Mouse (Mus musculus): ENCODE data around the gene Dusp3.

Gene Dusp3

DNA sequence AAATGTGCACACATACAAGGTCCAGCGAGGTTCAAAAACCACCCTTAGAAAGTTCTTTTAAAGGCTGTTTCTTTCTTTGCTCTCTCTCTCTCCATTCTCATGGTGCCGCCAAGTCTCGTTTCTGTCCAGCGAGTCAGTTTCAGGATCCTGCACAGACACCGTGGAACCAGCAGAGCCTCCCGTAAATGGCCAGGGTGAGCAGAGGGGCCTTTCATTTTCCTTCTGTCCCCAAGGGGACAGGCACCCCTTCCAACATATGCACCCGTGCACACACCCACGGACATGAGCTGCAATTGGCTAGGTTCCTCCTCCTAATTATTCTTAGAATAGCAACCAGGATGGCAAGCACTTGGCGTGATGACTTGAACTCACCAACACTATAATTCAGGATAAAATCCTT, 13.3 kb downstream of the Dusp3 start:
- DNase-seq, result no peak

DNA sequence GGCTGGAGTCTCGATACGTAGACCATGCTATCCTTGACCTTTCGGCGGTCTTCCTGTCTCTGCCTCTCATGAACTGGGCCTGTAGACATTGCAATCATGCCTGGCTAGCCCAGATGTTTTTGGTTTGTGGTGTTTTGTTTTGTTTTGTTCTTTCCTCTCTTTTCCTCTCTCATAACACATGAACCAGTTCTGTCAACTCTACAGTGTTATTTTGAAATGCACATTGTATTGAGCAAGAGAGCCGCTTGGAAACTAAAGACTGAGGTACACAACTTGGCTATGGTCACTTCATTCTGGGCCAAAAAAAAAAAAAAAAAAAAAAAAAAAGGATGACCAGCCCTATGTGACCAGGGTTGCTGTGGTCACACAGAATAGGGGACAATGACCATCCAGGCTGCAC, 14.2 kb downstream of the Dusp3 start:
- DNase-seq, result no peak

DNA sequence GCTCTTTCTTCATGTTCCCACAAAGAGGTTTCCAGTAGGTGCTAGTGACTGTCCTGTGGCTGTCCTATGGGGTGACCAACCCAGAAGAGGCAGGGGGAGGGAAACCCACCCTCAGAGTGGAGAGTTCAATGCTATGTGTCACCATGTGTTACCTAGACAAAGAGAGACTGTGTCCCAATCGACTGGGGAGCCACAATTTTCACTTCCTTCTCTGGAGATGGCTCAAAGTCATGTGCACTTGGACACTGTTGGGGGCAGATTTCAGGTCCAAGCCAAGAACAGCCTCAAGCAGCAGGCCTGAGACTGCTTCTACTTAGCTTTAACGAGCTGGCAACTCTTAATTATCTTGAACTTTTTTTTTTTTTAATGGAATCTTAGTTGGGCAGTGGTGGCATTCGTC, 14.7 kb downstream of the Dusp3 start:
- no peak for DNase-seq

DNA sequence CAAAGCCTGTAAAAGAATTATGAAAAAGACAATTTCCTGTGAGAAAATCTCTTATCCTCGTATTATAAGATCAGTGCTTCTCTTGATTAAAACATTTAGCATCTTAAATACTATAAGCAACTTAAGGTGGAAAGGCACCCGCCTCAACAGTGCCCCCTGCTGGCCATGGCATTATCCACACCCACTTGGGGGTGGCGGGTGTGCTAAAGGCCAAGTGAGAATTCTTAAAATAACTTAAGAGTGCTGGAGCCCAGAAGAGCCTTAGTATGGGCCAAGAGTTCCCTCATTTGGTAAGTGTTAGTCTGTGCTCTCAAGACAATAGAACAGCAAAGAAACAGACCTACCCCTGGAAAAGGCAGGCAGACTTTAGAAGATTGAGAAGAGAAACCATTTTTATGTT, 15.4 kb downstream of the Dusp3 start:
- DNase-seq, result peak in 1 of 2 experiments; percentile 77

DNA sequence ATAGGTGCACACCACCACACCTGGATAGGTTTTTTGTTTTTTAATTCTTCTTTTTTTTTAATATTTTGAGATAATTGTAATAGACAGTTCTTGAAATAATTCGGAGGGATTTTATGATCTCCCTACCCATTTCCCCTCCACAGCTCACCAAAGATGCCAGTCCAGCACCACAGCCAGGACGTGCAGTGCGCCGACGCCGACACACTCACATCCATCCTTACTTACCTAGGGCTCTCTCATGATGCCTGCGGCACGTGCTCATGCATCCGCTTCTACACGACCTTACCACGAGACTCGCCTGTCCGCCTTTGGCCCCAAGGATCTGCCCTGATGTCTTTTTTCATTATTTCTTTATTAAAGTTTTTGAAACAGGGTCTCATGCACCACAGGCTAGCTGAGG, 17.0 kb downstream of the Dusp3 start:
- DNase-seq, result no peak

DNA sequence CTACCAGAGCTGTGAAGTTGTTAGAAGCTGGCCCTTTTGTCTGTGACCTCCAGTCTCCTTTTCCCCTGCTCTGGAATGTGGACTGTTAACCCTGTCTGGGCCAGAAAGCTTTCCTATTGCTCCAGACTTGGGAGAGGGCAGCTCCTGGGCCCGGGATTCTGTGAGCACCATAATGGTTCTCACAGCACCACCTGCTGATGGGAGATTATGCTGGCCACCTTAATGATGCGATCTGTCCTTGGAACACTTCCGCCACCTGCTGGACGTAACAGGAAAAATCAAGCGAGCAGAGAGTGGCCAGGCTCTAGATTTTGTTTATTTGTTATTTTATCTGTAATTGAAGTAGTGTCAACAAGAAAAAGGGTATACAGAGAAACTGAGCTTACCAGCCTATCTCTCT, 18.0 kb downstream of the Dusp3 start:
- DNase-seq, result peak; percentile 87 to 92

DNA sequence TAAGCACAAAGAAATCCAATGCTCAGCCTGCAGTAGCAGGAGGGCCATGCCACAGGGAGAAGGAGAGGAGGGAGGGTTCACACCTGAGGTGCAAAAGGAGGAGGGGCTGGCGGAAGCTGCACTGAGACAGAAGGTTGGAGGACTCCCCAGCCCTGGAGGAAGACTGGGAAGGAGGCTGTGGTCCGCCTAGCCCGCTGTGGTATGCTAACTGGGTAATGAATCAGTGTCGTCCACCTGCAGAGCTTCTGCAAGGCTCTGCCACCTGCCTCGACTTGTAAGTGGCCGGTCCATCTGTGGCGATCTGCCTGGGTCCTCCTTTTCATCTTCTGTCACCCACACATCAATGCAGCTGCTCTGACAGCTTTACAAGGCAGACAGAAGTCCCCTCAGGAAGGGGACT, 18.5 kb downstream of the Dusp3 start:
- DNase-seq, result no peak

DNA sequence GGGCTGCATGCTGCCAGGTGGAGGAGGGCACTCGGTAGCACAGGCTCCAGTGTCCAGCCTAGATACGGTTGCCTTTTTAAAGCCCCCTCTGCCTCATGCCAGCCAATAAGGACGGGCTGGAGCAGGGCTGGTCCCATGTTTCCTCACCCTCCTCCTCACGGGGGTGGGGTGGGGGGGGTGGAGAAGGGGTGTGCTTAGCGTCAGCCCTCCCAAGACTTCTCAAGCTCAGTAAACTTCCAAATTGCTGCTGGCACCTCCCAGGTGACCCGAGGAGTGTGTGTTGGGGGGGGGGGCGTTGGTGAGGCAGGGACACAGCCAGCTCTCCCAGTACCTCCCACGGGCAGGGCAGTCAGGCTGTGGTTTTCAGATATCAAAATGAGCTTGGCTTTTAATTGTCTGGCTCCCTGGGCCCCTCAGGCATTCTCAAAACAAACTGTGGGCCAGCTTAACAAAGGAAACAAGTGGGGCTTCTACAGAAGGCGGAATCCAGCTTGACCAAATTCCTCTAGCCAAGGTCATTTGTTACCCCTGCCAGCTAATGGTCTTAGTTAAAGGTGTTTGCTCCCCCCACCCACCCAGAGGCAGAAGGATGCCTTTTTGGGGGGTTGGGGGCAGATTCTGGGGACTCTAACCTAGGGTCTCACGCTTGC, 19.7 kb downstream of the Dusp3 start, which contains the start of gene Sost:
Gene Sost (minus strand): TSS at position 51 of the 650 bp plus-strand sequence.
- DNase-seq, result no peak

DNA sequence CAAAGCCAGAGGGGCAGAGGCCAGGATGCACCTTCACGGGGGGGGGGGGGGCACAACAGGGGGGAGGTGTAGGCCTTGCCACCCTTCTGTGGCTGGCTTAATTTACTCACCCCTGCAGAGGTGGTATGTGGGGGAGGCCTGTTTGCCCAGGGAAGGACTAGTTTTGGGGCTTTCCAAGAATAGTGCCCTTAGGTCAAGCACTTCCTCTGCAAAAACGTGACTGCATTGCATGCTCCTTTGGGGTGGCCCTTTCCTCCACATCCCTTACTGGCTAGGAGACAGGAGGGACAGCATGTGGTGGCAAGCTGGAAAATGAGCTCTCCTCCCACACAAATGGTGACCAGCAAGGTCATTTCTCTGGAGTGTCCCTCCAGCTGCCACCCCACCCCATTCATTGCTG, 21.3 kb downstream of the Dusp3 start:
- no peak for DNase-seq

DNA sequence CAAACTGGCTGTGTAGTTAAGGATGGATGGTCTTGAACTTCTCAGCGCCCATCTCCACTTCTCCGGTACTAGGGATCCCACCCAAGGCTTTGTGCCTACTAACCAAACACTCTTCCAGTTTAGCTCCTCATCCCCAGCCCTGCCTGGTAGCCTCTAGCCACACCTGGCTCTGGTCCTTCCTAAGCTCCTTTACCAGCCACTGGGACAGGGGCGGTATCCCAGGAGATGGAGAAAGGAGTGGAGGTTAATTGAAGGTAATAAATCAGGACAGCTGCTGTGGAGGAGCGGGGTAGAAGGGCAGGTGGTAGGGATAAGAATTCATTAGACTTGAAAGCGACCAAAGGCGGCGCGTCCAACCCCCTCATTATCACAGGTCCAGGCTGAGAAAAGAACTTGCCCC, 22.2 kb downstream of the Dusp3 start:
- DNase-seq, result no peak

DNA sequence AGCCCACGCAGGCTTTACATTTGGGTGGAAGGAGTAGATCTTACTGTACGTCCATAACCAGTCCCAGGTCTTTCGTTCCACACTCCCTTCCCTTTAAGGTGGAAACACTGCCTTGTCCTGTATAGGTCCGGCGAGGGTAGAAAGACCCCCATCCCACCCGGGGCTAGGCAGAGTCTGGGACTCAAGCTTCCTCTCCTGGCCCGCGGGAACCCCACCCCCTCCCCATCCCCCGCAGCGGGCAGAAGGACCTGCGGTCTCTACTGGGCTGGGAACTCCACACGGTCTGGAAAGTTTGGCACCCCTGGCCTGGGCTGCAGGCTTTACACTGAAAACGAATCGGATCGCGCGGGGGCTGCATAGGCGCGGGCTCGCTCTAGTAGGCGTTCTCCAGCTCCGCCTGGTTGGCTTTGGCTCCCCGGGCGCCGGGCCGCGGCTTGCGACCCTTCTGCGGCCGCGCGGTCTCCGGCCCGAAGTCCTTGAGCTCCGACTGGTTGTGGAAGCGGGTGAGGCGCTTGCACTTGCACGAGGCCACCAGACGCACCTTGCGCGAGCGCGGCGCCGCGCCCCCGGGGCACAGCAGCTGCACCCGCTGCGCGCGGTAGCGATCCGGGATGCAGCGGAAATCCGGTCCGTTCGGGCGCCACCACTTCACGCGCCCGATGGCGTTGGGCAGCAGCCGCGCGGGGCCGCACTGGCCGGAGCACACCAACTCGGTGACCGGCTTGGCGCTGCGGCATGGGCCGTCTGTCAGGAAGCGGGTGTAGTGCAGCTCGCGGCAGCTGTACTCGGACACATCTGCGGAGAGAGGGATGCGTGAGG, 23.1 kb downstream of the Dusp3 start:
- DNase-seq, result peak in 1 of 2 experiments; percentile 57

DNA sequence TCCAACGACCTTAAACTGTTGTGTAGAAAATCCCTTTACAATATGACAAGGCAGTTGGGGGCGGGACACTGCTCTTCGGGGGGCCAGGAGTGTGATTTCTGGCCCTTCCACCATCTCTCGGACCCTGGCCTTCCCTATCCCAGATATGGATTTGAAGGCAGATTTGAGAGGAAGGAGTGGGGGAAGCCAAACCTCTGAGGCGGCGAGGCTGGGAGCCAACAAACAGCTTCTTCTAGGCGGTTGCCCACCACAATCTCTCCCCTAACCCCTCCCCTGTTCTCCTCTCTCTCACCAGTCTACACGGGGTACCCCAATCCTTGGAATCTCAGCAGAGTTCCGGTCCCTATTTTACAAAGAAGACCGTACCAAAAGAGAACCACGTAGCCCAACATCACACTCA, 23.8 kb downstream of the Dusp3 start:
- no peak for DNase-seq

DNA sequence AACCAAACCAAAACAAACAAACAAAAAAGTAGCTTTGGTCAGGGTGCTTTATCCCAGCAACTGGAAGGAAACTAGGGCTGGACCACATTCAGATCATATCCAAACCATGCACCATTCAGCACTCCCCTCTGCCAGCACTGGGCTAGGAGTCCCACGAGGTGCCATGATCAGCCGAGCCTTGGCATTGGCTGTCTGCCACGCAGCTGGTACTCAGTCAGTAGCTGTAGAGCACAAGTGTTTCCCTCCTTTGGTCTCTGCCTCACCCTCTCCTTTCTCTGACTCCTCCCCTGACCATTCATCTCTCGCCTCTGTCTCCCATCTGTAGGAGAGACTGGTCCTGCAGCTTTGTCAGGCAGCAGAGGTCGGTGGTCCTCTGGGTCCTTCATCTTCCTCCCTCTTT, 29.3 kb downstream of the Dusp3 start:
- no peak for DNase-seq

DNA sequence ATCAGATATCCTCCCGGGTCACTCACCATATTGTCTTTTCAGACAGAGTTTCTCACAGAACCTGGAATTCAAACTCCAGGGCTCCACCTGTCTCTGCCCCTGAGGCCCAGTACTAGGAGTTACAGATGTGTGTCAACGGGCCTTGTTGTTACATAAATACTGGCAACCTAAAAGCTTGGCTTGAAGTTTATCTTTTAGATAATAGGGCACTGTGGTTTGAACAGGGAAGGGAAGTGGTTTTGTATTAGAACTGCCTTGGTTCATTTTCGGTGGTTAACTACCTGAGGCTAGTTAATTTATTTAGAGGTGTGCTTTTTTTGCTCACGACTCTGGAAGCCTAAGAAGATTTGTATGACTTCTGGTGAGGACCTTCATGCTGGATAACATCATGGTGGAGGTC, 33.4 kb downstream of the Dusp3 start:
- no peak for DNase-seq

DNA sequence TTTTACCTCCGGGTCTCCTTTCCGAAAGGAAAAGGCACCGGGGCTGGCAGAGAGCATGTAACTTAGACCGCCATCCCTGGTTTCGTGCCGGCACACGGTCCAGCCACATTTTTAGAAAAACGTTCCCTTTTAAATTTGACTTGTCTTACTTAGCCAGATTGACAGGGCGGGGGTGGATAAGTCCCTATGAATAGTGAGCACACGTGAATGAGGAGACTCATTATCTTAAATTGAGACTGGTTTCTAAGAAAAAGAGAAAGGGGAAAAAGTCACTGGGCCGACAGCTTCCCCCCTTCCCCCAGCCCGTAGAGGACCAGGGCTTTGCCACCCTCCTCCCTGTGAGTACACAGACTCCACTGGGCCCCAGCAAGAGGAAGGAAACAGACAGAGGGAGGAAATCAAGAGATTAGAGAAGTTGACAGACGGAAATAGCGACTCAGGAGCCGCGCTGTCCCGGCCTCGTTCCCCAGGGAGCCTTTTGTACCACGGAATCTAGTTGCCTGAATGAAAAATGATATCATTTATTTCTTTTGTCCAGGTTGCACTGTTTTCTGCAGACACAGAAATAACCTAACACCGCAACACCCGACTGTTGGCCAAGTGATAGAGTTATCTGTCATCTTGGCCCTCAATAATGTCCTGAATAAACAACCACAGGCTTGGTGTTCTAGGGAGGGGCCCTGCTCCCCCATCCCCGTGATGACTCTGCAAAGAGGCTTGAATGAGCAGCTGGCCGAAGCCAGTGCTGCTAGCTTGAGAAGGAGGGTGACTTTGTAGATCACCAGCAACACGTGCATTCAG, 34.1 kb downstream of the Dusp3 start:
- DNase-seq, result peak; percentile 80 to 87

DNA sequence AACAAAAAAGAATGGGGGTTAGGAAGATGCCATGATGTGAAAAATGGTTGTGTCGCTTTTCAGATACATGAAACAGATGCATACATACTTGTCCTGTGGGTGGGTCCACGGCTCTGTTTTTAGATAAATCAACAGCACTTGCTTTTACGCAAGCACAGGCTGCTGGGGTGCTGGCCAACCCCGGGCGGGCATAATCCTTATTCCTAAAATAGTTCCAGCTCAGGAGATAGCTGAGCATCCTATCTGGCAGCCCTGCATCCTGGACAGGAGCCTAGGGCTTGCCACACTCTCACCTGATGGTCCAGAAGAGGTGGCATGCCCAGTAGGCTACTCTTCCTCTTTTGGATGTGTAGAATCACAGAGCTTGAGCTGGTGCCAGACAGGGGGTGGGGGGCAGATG, 36.8 kb downstream of the Dusp3 start:
- DNase-seq, result no peak

DNA sequence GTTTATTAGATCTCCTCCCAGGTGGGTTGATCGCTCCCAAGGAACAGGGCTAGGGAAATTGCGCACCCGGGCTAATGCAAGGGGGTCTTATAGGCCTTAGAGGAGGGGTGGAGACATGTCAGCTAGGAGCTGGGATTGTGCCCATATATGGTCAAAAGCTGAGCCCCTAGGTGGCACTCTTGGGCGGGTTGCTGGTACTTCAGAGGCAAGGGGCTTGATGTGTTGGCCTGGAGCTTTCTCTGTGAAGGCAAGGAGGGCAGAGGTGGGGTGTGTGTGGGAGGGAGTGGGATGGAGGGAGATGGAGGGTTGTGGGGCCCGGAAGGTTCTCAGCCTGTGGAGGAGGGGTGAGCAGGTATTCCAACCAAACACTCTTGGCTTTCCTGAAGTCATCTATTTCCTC, 40.3 kb downstream of the Dusp3 start:
- DNase-seq, result no peak

DNA sequence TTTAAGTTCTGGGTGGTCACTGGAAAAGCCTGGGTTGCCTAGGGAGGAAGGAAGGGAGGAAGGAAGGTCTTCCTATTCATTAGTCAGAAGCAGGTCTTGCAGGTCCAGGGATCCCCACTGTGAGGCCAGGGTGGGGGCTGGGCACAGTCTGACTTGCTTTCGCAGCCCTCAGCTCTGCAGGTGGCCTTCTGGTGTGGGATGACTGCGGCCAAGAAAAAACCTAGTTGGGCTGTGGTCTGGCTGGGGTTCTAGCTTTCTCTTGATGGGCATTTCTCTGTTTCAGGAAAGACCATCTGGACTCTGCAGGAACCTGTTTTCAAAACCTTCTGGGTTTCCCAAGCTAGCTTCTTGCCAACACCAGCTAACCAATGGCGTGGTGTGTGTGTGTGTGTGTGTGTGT, 43.8 kb downstream of the Dusp3 start:
- DNase-seq, result no peak

DNA sequence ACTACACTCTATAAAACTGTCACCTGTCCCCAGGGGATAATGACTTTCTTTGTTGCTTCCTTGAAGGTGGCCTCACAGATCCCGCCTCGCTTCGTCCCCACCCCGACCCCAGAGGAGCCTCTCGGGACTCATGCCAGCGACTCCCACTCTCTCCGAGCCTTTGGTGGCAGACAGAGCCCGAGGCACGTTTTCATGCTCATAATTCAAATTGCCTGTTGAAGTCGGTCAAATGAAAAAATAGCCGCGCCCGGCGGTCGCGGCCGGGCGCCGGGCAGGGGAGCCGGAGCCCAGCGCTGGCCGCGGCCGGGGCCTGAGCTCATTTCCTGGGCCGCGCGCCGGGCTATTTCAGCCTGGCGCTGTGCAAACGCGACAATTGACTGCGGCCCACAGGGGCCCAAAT, 49.7 kb downstream of the Dusp3 start:
- DNase-seq, result peak in 1 of 2 experiments; percentile 59

DNA sequence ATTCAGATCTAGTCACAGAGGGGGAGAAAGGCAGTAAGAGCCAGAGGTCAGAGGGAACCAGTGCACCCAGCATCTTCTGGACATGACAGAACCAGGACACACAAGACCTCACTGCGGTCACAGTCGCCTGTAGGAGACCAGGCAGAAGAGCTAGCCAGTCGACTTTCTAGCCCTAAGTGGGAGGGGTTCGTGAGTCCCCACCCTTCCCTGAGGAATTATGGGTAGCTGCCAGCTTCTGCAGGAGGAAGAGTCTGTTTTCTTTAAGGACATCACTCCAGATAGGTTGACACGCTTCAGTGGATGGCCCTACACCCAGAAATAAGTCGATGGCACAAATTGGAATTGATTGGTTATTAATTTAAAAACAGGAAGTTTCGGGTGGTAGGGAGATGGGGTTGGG, 50.4 kb downstream of the Dusp3 start:
- no peak for DNase-seq

DNA sequence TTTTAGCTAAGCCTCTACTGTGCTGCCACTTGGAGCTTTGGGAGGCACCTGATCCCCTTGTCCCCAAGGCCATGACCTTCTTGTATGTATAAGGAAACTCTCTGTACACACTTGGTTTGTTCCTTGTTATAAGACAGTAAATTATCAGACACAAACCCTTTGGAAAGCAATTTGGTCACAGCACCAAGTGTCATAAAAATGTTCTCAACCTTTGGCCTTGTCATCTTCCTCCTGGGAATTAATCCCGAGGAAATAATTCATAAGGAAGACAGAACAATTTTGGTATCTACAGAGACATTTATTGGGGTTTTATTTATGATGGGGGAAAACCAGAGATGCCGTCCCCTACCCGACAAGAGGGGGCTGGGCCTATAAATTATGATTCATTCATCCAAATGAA, 51.1 kb downstream of the Dusp3 start:
- peak in 1 of 2 experiments; percentile 24 for DNase-seq

DNA sequence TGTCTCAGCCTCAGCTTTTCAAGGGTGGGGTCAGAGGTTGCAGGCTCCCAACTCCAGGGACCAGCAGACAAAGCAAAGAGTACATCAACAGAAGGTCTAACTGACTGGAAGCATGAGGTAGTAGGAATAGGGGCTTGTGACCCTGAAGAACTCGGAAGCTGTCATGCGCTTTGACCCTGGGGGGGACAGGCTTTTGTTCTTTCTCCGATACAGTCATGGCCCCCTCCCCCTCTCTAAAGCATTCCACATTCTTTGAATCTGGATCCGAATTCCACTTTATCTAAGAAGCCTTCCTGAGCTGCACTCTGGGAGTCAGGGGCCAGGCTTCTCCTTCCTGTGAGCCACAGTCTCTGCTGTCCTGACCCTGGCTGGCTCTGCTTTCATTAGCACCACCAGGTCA, 54.8 kb downstream of the Dusp3 start:
- no peak for DNase-seq

DNA sequence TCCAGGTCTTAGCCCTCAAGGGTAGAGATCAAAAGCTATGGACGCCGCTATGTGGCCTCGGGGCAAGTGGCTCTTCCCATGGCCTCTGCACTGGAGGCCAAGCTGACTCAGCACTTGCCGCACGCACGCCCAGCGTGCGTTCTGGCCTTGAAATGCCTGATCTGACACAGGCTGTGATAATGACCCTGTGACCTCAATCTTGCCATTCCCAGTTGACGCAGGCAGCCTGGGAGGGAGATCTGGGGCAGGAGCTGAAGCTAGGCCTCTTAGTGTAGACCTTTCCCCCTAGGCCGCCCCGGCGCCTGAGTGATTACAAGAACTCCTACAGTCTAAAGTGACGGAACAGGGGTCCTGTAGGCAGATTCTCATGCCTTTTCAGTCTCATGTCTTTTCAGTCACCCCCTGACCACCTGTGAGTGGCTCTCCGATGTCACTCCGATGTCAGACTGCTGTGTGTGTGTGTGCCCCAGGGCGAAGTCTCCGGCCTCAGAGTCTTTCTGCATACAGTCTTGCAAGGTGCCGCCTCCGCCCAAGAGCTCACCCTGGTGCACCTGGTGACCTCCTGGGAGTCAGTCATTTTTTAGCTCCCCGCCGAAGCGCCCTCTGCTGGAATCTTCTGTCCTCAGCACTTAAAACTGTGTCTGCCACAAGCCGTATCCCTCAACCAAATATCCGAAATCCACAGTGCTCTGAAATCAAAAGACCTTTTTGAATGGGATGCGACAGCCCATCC, 58.6 kb downstream of the Dusp3 start:
- peak; percentile 23 to 74 for DNase-seq

Measured in kidney, postnatal 36 days (tissue).